Mouse (Mus musculus) c-Kit-positive CD71-positive TER-119-negative erythroid progenitor cells, embryonic 14.5 days (primary cell): ENCODE measurements around the gene Slc2a8.
A peak's percentile ranks its signal among the peaks of the same experiment; 100 is the strongest.

ENCODE experiments used
- DNase-seq: peaks from one replicate; pipeline ENCODE4 v3.0.0-alpha.2; 2013; ENCODE audit warnings: low read depth

The Slc2a8 gene

GRCm38 (mm10) chr2:32971235-32971634, 10.6 kb downstream of the Slc2a8 start:
- DNase-seq: no peak

DNA sequence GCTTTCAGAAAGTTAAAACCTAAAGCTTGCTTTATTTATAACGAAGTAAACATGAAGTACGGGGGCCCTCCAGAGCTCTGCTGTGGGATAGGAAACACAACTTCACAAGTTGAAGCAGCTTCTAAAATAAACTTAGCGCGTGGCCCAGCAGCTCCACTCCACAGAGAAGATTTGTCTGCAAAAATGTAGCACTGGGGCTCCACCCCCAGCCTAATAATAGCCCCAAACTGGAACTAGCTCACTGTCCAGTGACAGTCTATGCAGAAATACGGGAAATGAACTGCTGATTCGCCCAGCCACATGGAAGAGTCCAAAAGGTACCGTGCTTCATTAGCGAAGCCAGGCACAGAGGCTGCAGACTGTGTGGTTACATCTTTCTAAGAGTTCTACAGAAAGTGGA, 12.6 kb downstream of the Slc2a8 start:
- no peak for DNase-seq

- DNase-seq: no peak
Observed at GRCm38 (mm10) chr2:32968024-32968614, 13.8 kb downstream of the Slc2a8 start.

GRCm38 (mm10) chr2:32966689-32967631, 14.9 kb downstream of the Slc2a8 start:
- peak; percentile 76 for DNase-seq

DNA sequence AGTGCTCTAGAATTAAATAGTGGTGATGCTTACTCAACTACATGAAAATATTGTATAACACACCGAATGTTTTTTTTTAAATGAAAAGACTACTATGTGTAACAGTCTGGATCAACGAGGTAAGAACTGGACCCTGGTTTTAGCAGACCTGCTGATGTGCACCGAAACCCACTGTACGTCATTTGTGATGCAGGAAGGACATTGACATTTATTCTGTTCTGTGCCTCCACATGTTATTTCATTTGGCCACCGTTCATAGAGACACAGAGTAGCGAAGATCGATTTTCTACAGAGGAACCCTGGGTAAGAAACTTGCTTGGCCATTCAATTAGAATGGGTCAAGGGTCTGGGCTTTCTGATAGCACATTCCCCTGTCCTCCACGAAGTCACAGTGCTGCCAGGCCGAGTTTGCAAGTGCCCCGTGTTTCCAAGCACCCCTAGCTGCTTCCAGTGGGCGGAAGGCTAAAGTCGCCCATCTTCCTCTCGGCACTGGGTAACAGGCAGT, 15.6 kb downstream of the Slc2a8 start:
- no peak for DNase-seq

GRCm38 (mm10) chr2:32965511-32966183, 16.2 kb downstream of the Slc2a8 start:
- DNase-seq: peak; percentile 34

GRCm38 (mm10) chr2:32964659-32965457, 17.0 kb downstream of the Slc2a8 start:
- DNase-seq: peak; percentile 44

DNA sequence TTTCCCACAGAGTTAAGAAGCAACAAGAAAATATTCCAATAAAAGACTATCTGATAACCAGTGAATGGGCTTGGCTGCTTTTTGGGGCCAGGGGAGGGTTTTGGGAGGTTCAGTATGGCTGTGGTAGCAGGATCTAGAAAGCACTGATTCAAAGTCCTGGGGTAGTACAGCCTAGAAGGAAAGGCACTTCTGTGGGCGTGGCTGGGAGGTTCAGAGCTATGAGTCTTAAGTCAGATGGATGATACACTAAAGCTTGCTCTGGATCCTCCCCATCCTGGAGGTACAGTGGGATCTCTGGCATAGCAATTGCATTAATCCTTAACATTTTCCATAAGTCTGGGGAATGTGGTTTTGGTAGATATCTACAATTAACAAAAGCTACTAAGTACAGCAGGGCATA, 17.9 kb downstream of the Slc2a8 start:
- DNase-seq: no peak

DNA sequence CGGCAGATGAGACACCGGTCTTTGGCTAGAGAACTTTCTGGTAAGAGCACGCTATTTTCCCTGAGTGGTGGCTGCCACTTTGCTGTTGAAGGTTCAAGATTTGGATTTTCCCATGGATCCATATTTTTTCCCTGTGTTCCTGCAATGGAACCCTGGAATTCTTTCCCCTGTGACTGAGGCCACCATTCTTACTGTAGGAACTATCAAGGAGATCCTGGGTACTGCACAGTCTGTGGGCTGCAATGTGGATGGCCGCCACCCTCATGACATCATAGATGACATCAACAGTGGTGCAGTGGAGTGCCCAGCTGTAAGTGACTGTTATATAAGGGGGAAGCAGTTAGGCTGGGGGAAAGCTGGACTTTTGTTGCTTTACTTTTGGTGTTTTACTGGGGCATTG, 18.3 kb downstream of the Slc2a8 start:
- DNase-seq: no peak

- DNase-seq: no peak
Observed at GRCm38 (mm10) chr2:32962875-32963220, 19.0 kb downstream of the Slc2a8 start.

DNA sequence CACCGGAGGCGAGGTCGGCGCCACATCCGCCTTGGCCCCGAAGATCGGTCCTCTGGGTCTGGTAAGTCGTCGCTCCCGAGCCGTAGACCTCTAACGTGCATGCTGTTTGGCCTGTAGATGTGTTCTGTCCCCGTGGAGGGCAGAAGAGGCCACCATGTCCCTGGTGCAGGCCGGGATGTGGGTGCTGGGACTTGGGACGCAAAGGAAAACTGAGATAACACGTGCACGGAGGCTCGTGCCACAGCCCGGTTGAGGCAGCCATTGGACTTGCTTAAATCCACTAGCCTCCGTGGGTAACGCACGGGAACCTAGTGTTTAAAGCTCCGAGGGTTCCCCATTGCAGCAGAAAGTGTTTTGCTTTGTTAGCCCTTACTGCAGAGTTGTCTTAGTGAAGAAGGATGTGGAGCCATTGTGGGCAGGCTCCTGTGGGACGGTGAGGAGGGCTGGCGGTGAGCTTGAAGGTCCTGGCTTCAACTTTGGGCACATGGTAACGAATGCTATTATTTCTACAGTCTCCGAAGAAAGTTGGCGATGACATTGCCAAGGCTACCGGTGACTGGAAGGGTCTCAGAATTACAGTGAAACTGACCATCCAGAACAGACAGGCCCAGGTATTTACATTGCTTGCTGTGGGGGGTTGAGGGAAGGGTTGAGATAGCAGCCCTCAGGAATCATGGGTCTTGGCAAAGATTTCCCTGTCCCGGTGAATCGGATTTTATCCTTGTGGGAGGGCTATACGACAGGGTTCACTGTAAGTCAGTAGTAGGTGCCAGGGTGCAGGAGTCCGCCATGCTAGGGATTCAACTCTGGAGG, 19.6 kb downstream of the Slc2a8 start:
- no peak for DNase-seq

DNA sequence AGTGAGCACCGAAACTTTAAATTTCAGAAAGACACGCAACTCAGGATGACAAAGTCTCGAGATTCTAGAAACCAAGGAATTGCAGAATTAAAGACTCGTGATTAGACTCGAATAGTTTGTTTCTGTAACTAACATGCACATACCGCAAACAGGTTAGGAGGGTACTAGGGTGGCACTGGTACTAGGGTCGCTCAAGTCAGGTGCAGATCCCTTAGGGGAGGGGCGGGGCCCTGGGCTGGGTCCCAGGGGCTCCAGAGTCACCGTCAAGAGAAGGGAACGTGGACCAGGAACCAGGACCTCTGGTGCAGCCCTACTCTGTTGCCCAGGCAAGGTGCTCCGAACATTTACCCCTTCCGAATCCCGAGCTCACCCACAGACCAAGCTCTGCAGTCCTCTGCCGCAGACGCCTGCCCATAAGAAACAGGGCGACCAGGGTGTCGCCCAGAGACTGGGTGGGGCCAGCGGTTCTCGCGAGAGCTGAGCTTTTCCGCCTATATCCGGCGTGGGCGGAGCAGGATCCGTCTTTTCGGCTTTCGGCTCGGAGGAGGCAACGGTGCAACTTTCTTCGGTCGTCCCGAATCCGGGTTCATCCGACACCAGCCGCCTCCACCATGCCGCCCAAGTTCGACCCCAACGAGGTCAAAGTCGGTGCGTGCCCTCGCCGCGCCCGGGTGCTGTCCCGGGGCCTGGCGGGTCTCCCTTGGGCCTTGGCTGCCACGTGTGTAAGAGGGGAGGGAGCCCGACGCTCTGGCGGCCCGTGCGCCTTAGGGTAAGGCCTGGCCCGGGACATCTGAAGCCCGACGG, 20.5 kb downstream of the Slc2a8 start, which contains the start of the genes Rpl12 and Lrsam1:
TSS of gene Rpl12 (plus strand) at position 368 of the 804 bp plus-strand sequence.
TSS of gene Lrsam1 (minus strand) at position 423 of the 804 bp plus-strand sequence.
- DNase-seq: peak; percentile 83

- DNase-seq: no peak
Observed at GRCm38 (mm10) chr2:32960273-32960672, 21.6 kb downstream of the Slc2a8 start.

DNA sequence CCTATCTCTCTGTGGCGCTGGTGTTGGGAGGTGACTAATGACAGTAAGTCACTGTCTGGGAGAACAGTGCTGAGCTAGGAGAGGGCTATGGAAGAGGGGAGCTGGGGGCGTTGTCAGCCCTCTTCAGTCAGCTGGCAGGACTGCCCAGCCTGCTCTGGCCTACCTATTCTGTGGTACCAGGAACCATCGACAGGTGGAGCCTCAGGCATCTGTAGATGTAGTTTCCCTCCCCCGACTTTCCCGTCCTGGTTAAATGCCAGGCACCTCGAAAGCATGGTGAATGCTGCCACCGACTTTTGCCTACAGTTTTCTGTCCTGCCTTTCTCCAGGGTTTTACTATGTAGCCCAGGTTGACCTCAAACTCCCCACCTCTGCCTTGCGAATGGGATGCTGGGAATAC, 24.5 kb downstream of the Slc2a8 start:
- no peak for DNase-seq

DNA sequence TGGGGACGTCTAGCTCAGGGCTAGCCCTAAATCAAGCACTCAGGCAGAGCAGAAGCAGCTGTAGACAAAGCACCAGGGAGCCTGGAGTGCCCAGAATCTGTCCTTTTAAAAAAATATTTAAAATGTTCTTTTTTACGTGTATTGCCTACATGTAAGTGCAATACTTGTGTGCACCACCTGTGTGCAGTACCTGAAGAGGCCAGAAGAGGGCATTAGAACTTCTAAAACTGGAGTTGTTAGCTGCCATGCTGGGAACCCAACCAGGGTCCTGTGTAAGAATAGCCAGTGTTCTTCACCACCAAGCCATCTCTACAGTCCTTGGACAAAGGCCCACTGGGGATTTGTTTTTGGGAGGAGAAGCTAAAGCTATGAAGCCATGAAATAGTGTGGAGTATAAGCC, 27.3 kb downstream of the Slc2a8 start:
- DNase-seq: no peak

- DNase-seq: no peak
Observed at GRCm38 (mm10) chr2:32947454-32947853, 34.4 kb downstream of the Slc2a8 start.

- DNase-seq: no peak
Observed at GRCm38 (mm10) chr2:32940483-32940882, 41.4 kb downstream of the Slc2a8 start.

DNA sequence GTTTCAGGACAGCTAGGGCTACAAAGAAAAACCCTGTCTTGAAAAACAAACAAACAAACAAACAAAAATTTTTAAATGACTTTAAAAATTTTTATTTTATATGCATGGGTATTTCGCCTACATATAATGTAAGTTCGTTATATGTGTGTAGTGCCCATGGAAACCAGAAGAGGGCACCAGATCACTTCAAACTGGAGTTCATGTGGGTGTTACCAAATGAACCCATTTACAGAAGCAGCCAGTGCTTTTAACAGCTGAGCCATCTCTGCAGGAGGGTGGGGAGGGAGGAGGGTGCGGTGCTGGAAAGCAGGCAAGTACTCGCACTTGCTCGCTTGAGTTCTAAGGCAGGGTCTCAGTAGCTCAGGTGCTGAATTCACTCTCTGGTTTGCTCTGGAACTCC, 42.5 kb downstream of the Slc2a8 start:
- peak; percentile 69 for DNase-seq

DNA sequence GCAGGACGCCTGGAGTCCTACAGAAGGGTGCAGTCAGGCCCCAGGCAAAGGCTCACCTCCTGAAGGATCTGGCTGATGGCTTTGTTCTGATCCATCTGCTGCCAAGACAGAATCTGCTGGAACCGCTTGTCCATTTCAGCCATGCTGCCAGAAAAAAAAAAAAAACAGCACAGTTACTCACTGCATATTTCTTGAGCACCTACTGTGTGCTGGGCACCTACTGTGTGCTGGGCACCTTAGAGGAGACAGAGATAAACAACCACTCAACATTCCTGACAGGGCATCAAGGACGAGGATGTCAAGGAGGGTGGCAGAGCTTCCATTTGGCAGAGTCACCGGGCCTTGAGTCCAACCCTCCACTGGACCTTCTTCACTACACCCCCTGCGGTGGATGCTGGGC, 43.1 kb downstream of the Slc2a8 start:
- DNase-seq: no peak

DNA sequence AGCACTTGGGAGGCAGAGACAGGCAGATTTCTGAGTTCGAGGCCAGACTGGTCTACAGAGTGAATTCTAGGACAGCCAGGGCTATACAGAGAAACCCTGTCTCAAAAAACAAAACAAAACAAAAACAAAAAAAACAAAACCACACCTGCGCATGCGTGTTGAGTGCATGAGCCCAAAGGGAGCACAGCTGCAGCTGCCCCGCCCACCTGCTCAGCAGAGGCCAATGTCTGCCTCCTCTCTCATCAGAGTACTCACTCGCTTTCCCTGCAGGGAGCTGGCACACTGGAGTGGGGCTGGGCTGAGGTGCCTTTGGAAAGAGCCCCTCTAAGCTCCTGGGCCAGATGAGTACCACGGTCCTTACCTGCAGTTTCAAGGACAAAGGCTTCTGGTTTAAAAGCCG, 50.2 kb downstream of the Slc2a8 start:
- no peak for DNase-seq
